Mouse (Mus musculus) forebrain, embryonic 13.5 days (tissue): ENCODE measurements around the gene Lcn2. TPM values are rescaled to one million over a fixed set of nuclear protein-coding genes. Genes with fewer than 3 reads are reported as not detected.

Source experiments
- ATAC-seq: fragments of 200-750 bp; cut with Nextera tagmentation; 2 replicates; pipeline ENCODE4 v1.8.0; 2017
- H3K27ac ChIP-seq: fragments of 300-500 bp; sonication (generic); 2 replicates; pipeline ENCODE4 v1.5.1; 2015; ENCODE audit warnings: inconsistent platforms, mild to moderate bottlenecking, moderate library complexity
- H3K27me3 ChIP-seq: fragments of 300-500 bp; sonication (generic); 2 replicates; pipeline ENCODE4 v1.6.1; 2015; ENCODE audit warnings: mild to moderate bottlenecking, inconsistent platforms
- H3K36me3 ChIP-seq: fragments of 300-500 bp; sonication (generic); 2 replicates; pipeline ENCODE4 v1.6.1; 2015; ENCODE audit warnings: mild to moderate bottlenecking, inconsistent platforms; ENCODE audit not compliant: poor library complexity, severe bottlenecking
- H3K4me1 ChIP-seq: fragments of 300-500 bp; sonication (generic); 2 replicates; pipeline ENCODE4 v1.6.1; 2015; ENCODE audit warnings: inconsistent platforms
- H3K4me2 ChIP-seq: fragments of 300-500 bp; sonication (generic); 2 replicates; pipeline ENCODE4 v1.6.1; 2015; ENCODE audit warnings: inconsistent platforms, mild to moderate bottlenecking, moderate library complexity
- H3K4me3 ChIP-seq: fragments of 300-500 bp; sonication (generic); 2 replicates; pipeline ENCODE4 v1.5.1; 2015; ENCODE audit warnings: mild to moderate bottlenecking, inconsistent platforms
- H3K9ac ChIP-seq: fragments of 300-500 bp; sonication (generic); 2 replicates; pipeline ENCODE4 v1.6.1; 2015; ENCODE audit warnings: mild to moderate bottlenecking, inconsistent platforms
- H3K9me3 ChIP-seq: fragments of 300-500 bp; sonication (generic); replicated peaks from 2 replicates; pipeline ENCODE4 v1.6.1; 2016; ENCODE audit warnings: inconsistent platforms
- WGBS: fragments of 180-500 bp; shearing (Covaris S2); methylation state at CpG from one replicate; pipeline ENCODE4 v1.1.7; 2015; 5-methylcytosine and 5-hydroxymethylcytosine counted together
- polyA plus RNA-seq: library from polyadenylated mRNA; unstranded; fragments of >200 nt; fragmentation: Nextera tagmentation; extraction: Ambion mirVana; gene quantifications from 2 replicates; pipeline ENCODE4 v1.2.1, GENCODE M21; 2015

Lcn2 gene
- polyA plus RNA-seq, 1 experiment from 2014 or later: not detected

DNA sequence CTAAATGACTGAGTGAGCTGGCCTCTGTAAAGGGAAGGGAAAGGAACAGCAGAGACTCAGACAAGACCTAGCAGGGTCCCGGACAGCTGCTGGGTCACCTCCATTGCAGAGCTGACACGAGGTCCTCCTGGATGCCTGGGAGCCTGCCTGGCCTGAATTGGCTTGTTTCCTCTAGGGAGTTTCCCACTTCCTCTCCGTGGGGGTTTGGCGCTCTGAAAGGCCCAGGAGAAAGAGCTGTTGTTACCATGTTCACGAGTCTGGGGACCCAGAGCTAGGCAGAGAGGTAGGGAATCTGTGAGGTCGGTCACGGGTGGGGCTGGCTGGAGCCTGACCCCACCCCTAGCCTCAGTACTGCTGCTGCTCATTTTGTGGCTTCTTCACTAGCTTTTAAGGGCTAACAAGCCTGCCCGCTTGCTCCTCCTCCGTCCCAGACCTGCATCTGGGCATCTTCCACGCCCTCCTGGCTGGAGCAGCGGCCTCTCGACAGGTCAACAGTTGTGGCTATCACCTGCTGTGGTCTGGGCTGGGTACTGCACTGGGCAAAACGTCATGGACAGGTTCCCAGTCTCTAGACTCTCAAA is 37.5 kb downstream of the Lcn2 start:
- Histone ChIP-seq H3K9ac (peak overlapping the region; percentile 83; the same call in 1 of the 2 replicates), H3K4me3 (no peak overlapping the region), H3K4me1 (peaks cover 27% of the 10 kb centered on the region), H3K27ac (no peak overlapping the region), H3K4me2 (peak overlapping the region; percentile 94; the same call in 1 of the 2 replicates), H3K36me3 (no peaks in the 10 kb centered on the region), H3K9me3 (no peaks in the 10 kb centered on the region), H3K27me3 (0 out of 2 replicates have a peak, but pooled peaks cover 7% of the 10 kb centered on the region)
- 53% methylated on average over 13 of the region's 13 CpGs for WGBS
- ATAC-seq: no peak

DNA sequence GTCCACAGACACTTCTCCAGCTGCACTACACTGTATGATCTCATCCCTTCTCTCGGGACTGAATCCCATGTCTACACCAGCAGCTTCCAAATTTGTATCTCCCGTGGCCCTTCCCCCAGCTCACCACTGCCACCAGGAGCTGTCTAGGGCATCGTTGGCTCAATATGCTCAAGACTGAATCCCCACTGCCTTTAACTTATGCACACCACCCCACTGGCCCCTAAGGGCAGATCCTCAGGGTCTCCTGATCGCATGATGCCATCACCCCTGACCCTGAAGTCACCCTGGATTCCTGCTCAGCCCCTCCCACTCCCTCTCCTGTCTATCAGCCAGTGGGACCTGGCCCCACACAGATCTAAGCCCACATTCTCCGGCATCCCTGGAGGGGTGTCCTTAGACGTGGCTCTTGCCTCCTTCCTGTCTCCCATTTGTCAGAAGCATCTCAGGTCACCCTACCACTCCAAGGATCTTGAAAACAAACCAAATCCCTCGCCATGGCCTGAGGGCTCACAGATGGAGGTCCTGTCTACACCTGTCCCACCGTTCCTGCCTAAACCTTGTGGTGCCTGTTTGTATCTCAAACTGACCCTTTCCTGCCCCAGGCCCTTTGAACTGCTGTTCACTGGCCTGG is 38.3 kb downstream of the Lcn2 start:
- Histone ChIP-seq H3K4me1 (peaks cover 27% of the 10 kb centered on the region), H3K36me3 (no peaks in the 10 kb centered on the region), H3K4me3 (no peak overlapping the region), H3K27me3 (0 out of 2 replicates have a peak, but pooled peaks cover 7% of the 10 kb centered on the region), H3K27ac (no peak overlapping the region), H3K9me3 (no peaks in the 10 kb centered on the region), H3K4me2 (no peak overlapping the region), H3K9ac (no peak overlapping the region)
- ATAC-seq: no peak
- WGBS: 66% methylated on average over 8 of the region's 8 CpGs

DNA sequence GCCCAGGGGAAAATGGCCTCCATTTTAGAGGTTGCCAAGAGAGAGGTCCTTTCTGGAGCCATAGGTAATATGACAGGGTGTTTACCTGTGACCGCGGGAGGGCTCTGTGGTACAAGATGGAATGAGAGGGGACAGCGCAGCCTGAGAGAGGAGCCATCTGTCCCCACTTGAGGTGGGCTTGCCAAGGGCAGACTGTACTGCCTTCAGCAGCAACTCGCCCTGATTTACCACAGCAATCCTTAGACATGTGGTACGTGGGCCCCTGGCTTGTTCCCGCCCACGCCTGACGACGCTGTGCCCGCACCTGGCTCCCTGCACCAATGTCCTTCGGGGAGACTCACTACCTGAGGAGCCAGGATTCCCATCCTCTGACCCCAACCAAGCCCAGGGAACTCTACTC is 39.7 kb downstream of the Lcn2 start:
- H3K4me2 ChIP-seq: no peak overlapping the region
- no peak overlapping the region for H3K9ac ChIP-seq
- H3K4me3 ChIP-seq: no peak overlapping the region
- H3K9me3 ChIP-seq: no peaks in the 10 kb centered on the region
- H3K4me1 ChIP-seq: peaks cover 36% of the 10 kb centered on the region
- ATAC-seq: no peak
- no peaks in the 10 kb centered on the region for H3K36me3 ChIP-seq
- WGBS: 91% methylated on average over 11 of the region's 11 CpGs
- H3K27me3 ChIP-seq: 0 out of 2 replicates have a peak, but pooled peaks cover 7% of the 10 kb centered on the region
- no peak overlapping the region for H3K27ac ChIP-seq

DNA sequence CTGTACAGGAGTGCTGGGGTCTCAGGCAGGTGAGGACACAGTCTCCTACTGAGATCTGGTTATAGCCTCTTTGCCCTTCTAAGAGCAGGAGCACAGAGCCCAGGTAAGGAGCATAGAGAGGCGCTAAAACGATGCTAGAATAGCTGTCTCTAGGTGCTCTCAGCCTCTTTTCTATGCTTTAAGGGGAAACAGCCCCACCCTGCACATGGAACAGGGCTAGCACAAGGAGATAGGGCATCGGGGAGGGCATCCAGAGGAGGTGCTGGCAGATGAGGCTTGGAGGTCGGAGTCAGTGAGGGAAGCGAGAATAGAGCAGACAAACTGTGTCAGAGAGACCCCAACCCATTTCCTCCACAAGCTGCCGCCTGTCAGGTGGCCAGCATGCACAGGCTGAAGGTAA is 41.0 kb downstream of the Lcn2 start:
- no peak for ATAC-seq
- H3K4me1 ChIP-seq: peaks cover 39% of the 10 kb centered on the region
- no peak overlapping the region for H3K4me2 ChIP-seq
- no peak overlapping the region for H3K4me3 ChIP-seq
- 0 out of 2 replicates have a peak, but pooled peaks cover 7% of the 10 kb centered on the region for H3K27me3 ChIP-seq
- H3K36me3 ChIP-seq: no peaks in the 10 kb centered on the region
- no peaks in the 10 kb centered on the region for H3K9me3 ChIP-seq
- WGBS: 82% methylated on average over 6 of the region's 6 CpGs
- no peak overlapping the region for H3K27ac ChIP-seq
- no peak overlapping the region for H3K9ac ChIP-seq

DNA sequence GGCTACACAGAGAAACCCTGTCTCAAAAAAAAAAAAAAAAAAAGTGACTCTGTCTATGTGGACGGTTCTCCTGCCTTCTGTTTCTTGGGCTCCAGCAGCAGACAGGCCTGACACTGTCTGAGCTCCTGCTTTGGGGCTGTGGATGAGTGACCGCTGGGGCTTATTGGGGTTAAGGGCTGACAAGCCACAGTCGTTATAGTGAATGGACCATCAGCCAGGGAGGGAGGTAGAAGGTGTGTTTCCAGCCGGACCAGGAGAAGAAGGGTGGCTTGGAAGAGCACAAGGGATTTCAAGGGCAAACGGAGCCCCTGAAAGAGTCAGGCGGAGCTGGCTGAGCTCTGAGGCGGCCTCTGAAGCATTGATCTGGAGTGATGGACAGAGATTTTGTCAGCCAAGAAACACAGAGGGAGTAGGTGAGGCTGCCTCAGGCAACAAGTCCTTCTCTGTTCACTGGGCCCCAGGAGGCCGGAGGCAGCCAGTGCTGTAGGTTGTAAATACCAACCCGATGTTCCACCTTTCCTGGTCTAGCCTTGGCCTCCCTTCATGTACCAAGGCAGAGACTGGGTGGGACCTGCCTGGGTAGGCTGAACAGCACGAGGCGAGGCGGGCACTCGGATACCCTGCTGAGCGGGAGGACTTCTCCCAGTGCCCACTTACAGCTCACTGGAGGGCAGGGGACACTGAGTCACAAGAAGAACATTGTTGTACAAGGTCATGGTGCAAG is 43.3 kb downstream of the Lcn2 start:
- Histone ChIP-seq H3K27ac (no peak overlapping the region), H3K9me3 (no peaks in the 10 kb centered on the region), H3K4me3 (no peak overlapping the region), H3K27me3 (0 out of 2 replicates have a peak, but pooled peaks cover 2% of the 10 kb centered on the region), H3K4me1 (peaks cover 22% of the 10 kb centered on the region), H3K9ac (no peak overlapping the region), H3K4me2 (no peak overlapping the region), H3K36me3 (no peaks in the 10 kb centered on the region)
- no peak for ATAC-seq
- 66% methylated on average over 14 of the region's 14 CpGs for WGBS

DNA sequence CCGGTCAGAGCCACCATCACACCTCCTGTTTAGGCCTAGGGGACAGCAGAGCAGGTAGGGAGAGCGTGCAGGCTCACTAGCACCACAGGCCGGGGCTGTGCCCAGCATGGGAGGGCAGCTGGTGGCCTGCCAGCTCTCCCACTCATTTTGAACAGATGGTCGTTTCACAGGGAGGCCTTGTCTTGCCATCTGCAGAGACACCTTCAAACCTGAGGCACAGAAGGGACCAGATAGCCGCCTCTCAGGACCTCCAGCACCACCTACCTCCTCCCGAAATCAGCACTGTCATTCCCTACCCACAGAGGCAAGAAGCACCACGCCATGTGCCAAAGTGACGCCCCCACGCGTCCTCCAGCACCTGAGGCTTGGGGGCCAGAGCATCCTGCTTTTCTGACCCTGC is 44.0 kb downstream of the Lcn2 start:
- Histone ChIP-seq H3K9me3 (no peaks in the 10 kb centered on the region), H3K4me2 (no peak overlapping the region), H3K9ac (peak overlapping the region; percentile 13; the same call in 1 of the 2 replicates), H3K27me3 (0 out of 2 replicates have a peak, but pooled peaks cover 2% of the 10 kb centered on the region), H3K36me3 (no peaks in the 10 kb centered on the region), H3K4me3 (no peak overlapping the region), H3K4me1 (peaks cover 22% of the 10 kb centered on the region), H3K27ac (peak overlapping the region; percentile 54)
- ATAC-seq: no peak
- 61% methylated on average over 10 of the region's 10 CpGs for WGBS

DNA sequence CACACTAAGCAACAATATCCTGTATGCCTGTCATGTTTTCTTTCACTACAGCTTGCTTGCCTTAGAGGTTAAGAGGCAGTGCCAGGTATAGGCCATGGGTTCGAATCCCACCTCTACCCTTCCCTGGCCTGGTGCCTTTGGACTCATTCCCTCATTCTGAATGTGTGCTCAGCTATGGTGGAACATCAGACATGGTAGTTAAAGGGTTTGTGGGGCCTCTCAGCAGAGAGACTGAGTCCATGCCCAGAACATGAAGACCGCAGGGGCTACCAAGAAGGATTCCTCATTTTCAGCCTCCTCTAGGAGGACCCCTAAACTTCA is 44.7 kb downstream of the Lcn2 start:
- Histone ChIP-seq H3K9ac (no peak overlapping the region), H3K4me1 (peaks cover 22% of the 10 kb centered on the region), H3K27me3 (0 out of 2 replicates have a peak, but pooled peaks cover 2% of the 10 kb centered on the region), H3K4me2 (no peak overlapping the region), H3K9me3 (no peaks in the 10 kb centered on the region), H3K36me3 (0 out of 2 replicates have a peak, but pooled peaks cover under 1% of the 10 kb centered on the region), H3K27ac (peak overlapping the region; percentile 54), H3K4me3 (no peak overlapping the region)
- WGBS: 92% methylated on average over 2 of the region's 2 CpGs
- no peak for ATAC-seq

DNA sequence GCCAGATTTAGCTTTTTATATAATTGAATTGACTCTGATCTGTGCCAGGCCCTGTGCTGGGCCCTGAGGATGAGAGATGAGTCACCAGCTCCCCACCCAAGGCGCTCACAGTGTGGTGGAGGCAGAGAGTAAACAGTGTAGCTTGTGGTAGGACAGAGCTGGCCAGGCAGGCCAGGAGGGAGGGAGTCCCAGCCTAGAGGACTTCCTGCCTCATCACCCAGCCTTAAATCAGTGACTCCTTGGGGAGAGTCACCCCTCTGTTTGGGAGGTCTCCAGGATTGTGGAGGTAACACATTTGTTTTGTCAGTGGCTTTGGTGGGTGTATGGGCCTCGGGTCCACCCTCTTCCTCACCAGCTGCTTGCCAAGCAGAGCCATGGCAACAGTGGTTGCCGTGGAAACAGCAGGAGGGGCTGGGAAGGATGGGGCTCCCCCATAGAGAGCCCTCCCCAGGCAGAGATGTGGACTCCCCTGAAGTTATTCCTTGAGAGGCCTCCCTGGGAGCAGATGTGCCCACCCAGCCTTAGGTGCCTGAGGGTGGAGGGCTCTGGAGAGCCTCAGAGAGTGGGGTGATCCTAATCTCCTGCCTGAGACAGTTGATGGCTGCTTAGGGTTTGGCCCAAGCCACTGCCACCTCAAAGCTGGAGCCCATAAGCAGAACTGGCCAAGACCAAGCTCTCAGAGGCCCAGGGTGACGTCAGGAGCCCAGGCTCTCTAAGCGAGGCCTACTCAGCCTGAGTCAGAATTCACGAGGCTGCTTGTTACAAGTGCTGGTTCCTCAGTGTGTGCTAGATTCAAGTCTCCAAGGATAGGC is 45.3 kb downstream of the Lcn2 start:
- Histone ChIP-seq H3K36me3 (0 out of 2 replicates have a peak, but pooled peaks cover 6% of the 10 kb centered on the region), H3K4me3 (no peak overlapping the region), H3K9ac (no peak overlapping the region), H3K27ac (no peak overlapping the region; the same call in 1 of the 2 replicates), H3K27me3 (0 out of 2 replicates have a peak, but pooled peaks cover 2% of the 10 kb centered on the region), H3K4me1 (peaks cover 22% of the 10 kb centered on the region), H3K9me3 (no peaks in the 10 kb centered on the region), H3K4me2 (no peak overlapping the region)
- peak; percentile 45 for ATAC-seq
- WGBS: 74% methylated on average over 6 of the region's 6 CpGs

DNA sequence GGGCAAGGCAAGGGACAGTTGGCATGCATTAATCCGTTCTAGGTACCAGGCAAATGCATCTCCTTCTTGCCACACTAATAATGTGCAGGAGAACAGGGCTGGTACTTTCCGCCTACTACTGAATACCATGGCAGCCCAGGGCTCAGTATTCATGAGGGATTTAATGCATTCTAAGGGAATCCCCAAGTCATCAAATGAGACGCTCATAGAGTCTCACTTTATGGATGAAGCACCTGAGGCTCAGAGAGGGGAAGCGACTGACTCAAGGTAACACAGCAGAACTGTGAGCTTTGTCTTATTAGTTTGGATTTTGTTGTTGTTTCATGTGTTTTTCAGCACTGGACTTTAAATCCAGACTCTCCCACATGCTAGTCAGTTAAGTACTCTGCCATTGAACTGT is 46.0 kb downstream of the Lcn2 start:
- no peak overlapping the region for H3K4me2 ChIP-seq
- H3K36me3 ChIP-seq: 0 out of 2 replicates have a peak, but pooled peaks cover 8% of the 10 kb centered on the region
- H3K9ac ChIP-seq: no peak overlapping the region
- no peak for ATAC-seq
- peaks cover 22% of the 10 kb centered on the region for H3K4me1 ChIP-seq
- H3K27me3 ChIP-seq: 0 out of 2 replicates have a peak, but pooled peaks cover 2% of the 10 kb centered on the region
- WGBS: 89% methylated on average over 4 of the region's 4 CpGs
- H3K9me3 ChIP-seq: no peaks in the 10 kb centered on the region
- H3K4me3 ChIP-seq: no peak overlapping the region
- H3K27ac ChIP-seq: no peak overlapping the region

DNA sequence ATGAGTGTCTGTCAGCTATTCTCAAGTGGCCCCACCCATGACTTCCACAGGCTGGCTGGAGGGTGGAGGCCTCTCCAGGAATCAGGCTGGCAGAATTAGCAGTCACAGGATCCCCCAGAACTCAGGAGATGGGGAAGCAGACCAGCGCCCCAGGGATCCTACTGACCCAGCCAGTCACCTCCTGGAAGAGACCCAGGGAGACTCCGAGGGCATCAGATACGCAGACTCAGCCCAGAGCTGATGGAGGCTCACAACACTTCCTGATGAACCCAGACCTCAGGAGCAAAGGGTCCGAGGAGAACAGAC is 46.5 kb downstream of the Lcn2 start:
- 83% methylated on average over 4 of the region's 4 CpGs for WGBS
- Histone ChIP-seq H3K27me3 (0 out of 2 replicates have a peak, but pooled peaks cover 2% of the 10 kb centered on the region), H3K36me3 (0 out of 2 replicates have a peak, but pooled peaks cover 8% of the 10 kb centered on the region), H3K27ac (no peak overlapping the region), H3K4me1 (peaks cover 22% of the 10 kb centered on the region), H3K4me2 (no peak overlapping the region), H3K4me3 (no peak overlapping the region), H3K9ac (no peak overlapping the region), H3K9me3 (no peaks in the 10 kb centered on the region)
- ATAC-seq: no peak

DNA sequence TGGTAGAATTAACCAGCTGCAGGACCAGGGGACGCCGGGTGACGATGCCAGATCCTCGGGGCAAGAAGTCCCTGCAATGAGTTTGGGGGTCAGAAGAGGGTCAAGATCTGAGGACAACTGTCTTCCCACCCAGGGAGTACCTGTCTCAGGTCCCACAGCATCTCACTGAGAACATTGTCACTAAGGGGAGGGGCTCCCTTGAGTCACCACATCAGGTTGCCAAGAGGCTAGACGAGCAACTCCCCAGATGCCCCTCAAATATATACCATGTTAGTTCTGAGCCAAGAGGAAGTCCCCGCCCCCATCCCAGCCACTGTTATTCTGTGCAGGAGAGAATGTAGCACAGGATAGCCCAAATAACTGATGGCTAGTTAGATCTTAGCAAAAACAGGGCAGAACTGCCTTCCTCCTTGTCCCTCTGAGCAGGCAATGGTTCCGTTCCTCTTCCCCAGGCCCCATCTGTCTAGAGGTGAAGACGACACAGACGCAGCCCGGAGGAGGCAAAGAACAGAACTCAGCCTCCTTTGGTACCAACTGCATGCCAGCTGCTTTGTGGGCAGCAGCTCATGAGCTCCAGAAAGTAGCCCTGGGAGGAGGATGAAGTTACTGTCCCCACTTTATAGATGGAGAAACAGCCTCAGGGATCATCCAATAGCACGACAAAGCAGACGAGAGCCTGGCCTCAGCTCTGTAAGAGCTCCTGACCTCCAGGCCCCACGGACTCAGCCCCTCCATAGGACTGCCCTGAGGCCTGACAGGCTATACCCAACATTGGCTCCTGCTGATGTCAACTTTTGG is 47.0 kb downstream of the Lcn2 start:
- Histone ChIP-seq H3K36me3 (0 out of 2 replicates have a peak, but pooled peaks cover 8% of the 10 kb centered on the region), H3K9me3 (no peaks in the 10 kb centered on the region), H3K27me3 (0 out of 2 replicates have a peak, but pooled peaks cover 2% of the 10 kb centered on the region), H3K4me1 (peaks cover 22% of the 10 kb centered on the region), H3K4me2 (no peak overlapping the region), H3K27ac (no peak overlapping the region), H3K4me3 (no peak overlapping the region), H3K9ac (no peak overlapping the region)
- ATAC-seq: no peak
- 78% methylated on average over 13 of the region's 13 CpGs for WGBS
